Mouse (Mus musculus): ENCODE measurements around the gene Dbx1. TPM values are rescaled to one million over a fixed set of nuclear protein-coding genes. Genes with fewer than 3 reads are reported as not detected.

Gene Dbx1
- polyA plus RNA-seq, 1 experiment from 2014 or later: not detected

DNA sequence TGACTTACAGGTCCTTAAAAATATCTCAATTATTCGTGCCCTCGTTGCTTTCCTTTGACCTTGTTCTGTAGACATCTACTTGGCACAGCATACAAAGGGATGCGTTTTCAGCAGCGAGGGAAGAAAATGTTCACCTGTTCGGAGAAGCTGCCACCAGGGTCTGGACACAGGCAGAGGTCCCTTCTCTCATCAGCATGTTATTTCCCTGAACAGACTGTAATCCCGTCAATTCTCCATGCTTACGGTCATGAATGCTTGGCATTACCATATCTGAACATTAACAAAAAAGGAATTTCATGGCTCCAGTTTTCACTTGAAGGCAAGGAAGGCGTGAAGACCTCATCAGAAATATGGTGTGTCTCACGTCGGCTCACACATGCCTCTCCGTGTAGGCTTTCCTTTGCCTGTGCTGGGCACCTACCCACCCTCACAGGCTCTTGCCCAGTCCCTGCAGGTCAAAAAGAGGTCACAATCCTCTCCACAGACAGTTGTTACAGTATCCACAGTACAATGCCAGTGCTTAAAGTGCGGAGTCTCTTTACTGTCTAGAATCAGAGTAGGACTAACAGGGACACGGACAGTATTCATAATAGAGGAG is 31.7 kb upstream of the Dbx1 start:
- Histone ChIP-seq H3K27me3 (ENCODE audit: control insufficient read depth, insufficient read depth, low read length) (no peaks in the 10 kb centered on the region), H3K4me3 (ENCODE audit: low read depth, low read length) (no peak overlapping the region), H3K27ac (replicated peaks) (no peak overlapping the region), H3K9ac (ENCODE audit: low read length) (no peak overlapping the region), H3K4me2 (replicated peaks; ENCODE audit: low read depth) (no peak overlapping the region), H3K9me3 (ENCODE audit: control insufficient read depth, low read length) (no peaks in the 10 kb centered on the region), H3K36me3 (ENCODE audit: control insufficient read depth, insufficient read depth, low read length) (no peaks in the 10 kb centered on the region), H3K4me1 (replicated peaks; ENCODE audit: control insufficient read depth, insufficient read depth) (no peaks in the 10 kb centered on the region)
- no peak for TF ChIP-seq EP300 (optimal IDR thresholded peaks at IDR 0.05)
- no peak for TF ChIP-seq CTCF (IDR thresholded peaks at IDR 0.05; ENCODE audit: low read depth)
- ATAC-seq (ENCODE audit: low FRiP score, low TSS enrichment) (no peak), DNase-seq (ENCODE audit: low spot score) (no peak)
- WGBS: 86% methylated on average over 13 of the region's 13 CpGs

GRCm38 (mm10) chr7:49663575-49663974 is 26.9 kb upstream of the Dbx1 start:
- ATAC-seq (ENCODE audit: low FRiP score, low TSS enrichment) (peak; percentile 72; the same call in 1 of the 2 replicates), DNase-seq (ENCODE audit: low spot score) (no peak)
- Histone ChIP-seq H3K9me3 (ENCODE audit: control insufficient read depth, low read length) (no peaks in the 10 kb centered on the region), H3K4me3 (ENCODE audit: low read depth, low read length) (no peak overlapping the region), H3K9ac (ENCODE audit: low read length) (no peak overlapping the region), H3K27ac (replicated peaks) (no peak overlapping the region), H3K4me1 (replicated peaks; ENCODE audit: control insufficient read depth, insufficient read depth) (no peaks in the 10 kb centered on the region), H3K4me2 (replicated peaks; ENCODE audit: low read depth) (no peak overlapping the region), H3K27me3 (ENCODE audit: control insufficient read depth, insufficient read depth, low read length) (no peaks in the 10 kb centered on the region), H3K36me3 (ENCODE audit: control insufficient read depth, insufficient read depth, low read length) (no peaks in the 10 kb centered on the region)
- TF ChIP-seq CTCF (IDR thresholded peaks at IDR 0.05; ENCODE audit: low read depth) (no peak), EP300 (optimal IDR thresholded peaks at IDR 0.05) (no peak)
- WGBS: 75% methylated on average over 3 of the region's 3 CpGs

GRCm38 (mm10) chr7:49662492-49663026 is 25.9 kb upstream of the Dbx1 start:
- no peak overlapping the region for H3K4me2 ChIP-seq (replicated peaks; ENCODE audit: low read depth)
- WGBS: 6% methylated on average over 7 of the region's 7 CpGs

GRCm38 (mm10) chr7:49661811-49662491 is 25.3 kb upstream of the Dbx1 start:
- no peak for ATAC-seq (ENCODE audit: low FRiP score, low TSS enrichment)
- H3K4me1 ChIP-seq (replicated peaks; ENCODE audit: control insufficient read depth, insufficient read depth): no peaks in the 10 kb centered on the region
- H3K4me3 ChIP-seq (ENCODE audit: low read depth, low read length): no peak overlapping the region; the same call in 1 of the 2 replicates
- H3K27me3 ChIP-seq (ENCODE audit: control insufficient read depth, insufficient read depth, low read length): no peaks in the 10 kb centered on the region
- DNase-seq (ENCODE audit: low spot score): no peak
- H3K9me3 ChIP-seq (ENCODE audit: control insufficient read depth, low read length): no peaks in the 10 kb centered on the region
- 5% methylated on average over 24 of the region's 24 CpGs for WGBS
- no peak overlapping the region for H3K9ac ChIP-seq (ENCODE audit: low read length)
- no peak overlapping the region for H3K4me2 ChIP-seq (replicated peaks; ENCODE audit: low read depth)
- H3K27ac ChIP-seq (replicated peaks): no peak overlapping the region
- TF ChIP-seq EP300 (optimal IDR thresholded peaks at IDR 0.05) (no peak), CTCF (IDR thresholded peaks at IDR 0.05; ENCODE audit: low read depth) (no peak)
- no peaks in the 10 kb centered on the region for H3K36me3 ChIP-seq (ENCODE audit: control insufficient read depth, insufficient read depth, low read length)

More at GRCm38 (mm10) chr7:49662492-49663026, 25.9 kb upstream of the Dbx1 start:
- Histone ChIP-seq H3K27ac (replicated peaks) (no peak overlapping the region), H3K4me1 (replicated peaks; ENCODE audit: control insufficient read depth, insufficient read depth) (no peaks in the 10 kb centered on the region), H3K9ac (ENCODE audit: low read length) (no peak overlapping the region), H3K36me3 (ENCODE audit: control insufficient read depth, insufficient read depth, low read length) (no peaks in the 10 kb centered on the region), H3K9me3 (ENCODE audit: control insufficient read depth, low read length) (no peaks in the 10 kb centered on the region), H3K4me3 (ENCODE audit: low read depth, low read length) (no peak overlapping the region), H3K27me3 (ENCODE audit: control insufficient read depth, insufficient read depth, low read length) (no peaks in the 10 kb centered on the region)
- TF ChIP-seq EP300 (optimal IDR thresholded peaks at IDR 0.05) (no peak), CTCF (IDR thresholded peaks at IDR 0.05; ENCODE audit: low read depth) (no peak)
- DNase-seq (ENCODE audit: low spot score) (no peak), ATAC-seq (ENCODE audit: low FRiP score, low TSS enrichment) (no peak)

- no peak overlapping the region for H3K27ac ChIP-seq (replicated peaks)
- no peak overlapping the region for H3K4me3 ChIP-seq (ENCODE audit: low read depth, low read length)
- H3K4me1 ChIP-seq (replicated peaks; ENCODE audit: control insufficient read depth, insufficient read depth): no peaks in the 10 kb centered on the region
- H3K36me3 ChIP-seq (ENCODE audit: control insufficient read depth, insufficient read depth, low read length): no peaks in the 10 kb centered on the region
- no peak for TF ChIP-seq EP300 (optimal IDR thresholded peaks at IDR 0.05)
- TF ChIP-seq CTCF (IDR thresholded peaks at IDR 0.05; ENCODE audit: low read depth): no peak
- H3K27me3 ChIP-seq (ENCODE audit: control insufficient read depth, insufficient read depth, low read length): peaks cover 20% of the 10 kb centered on the region
- DNase-seq (ENCODE audit: low spot score) (no peak), ATAC-seq (ENCODE audit: low FRiP score, low TSS enrichment) (no peak)
- H3K9me3 ChIP-seq (ENCODE audit: control insufficient read depth, low read length): no peaks in the 10 kb centered on the region
- 33% methylated on average over 3 of the region's 3 CpGs for WGBS
- H3K9ac ChIP-seq (ENCODE audit: low read length): no peak overlapping the region
- H3K4me2 ChIP-seq (replicated peaks; ENCODE audit: low read depth): no peak overlapping the region
Measured at GRCm38 (mm10) chr7:49640709-49641305, 4.2 kb upstream of the Dbx1 start.

Data from stomach, postnatal 0 days (tissue).